Mouse (Mus musculus) forebrain, embryonic 10.5 days (tissue): ENCODE measurements around the gene Dtx3. TPM values are rescaled to one million over a fixed set of nuclear protein-coding genes. Genes with fewer than 3 reads are reported as not detected.

Experiments
- DNase-seq: peaks from one replicate; pipeline ENCODE4 v3.0.0-alpha.2; 2017; ENCODE audit warnings: low spot score; ENCODE audit errors: extremely low spot score
- H3K27ac ChIP-seq: fragments of 300-500 bp; sonication (generic); 2 replicates; pipeline ENCODE4 v1.5.1; 2016; ENCODE audit warnings: mild to moderate bottlenecking
- H3K27me3 ChIP-seq: fragments of 300-500 bp; sonication (generic); 2 replicates; pipeline ENCODE4 v1.6.1; 2016; ENCODE audit warnings: mild to moderate bottlenecking; ENCODE audit not compliant: poor library complexity, severe bottlenecking
- H3K36me3 ChIP-seq: fragments of 300-500 bp; sonication (generic); replicated peaks from 2 replicates; pipeline ENCODE4 v1.6.1; 2016; ENCODE audit warnings: mild to moderate bottlenecking, moderate library complexity
- H3K4me1 ChIP-seq: fragments of 300-500 bp; sonication (generic); 2 replicates; pipeline ENCODE4 v1.6.1; 2016
- H3K4me3 ChIP-seq: fragments of 300-500 bp; sonication (generic); 2 replicates; pipeline ENCODE4 v1.5.1; 2016; ENCODE audit warnings: mild to moderate bottlenecking, moderate library complexity
- H3K9me3 ChIP-seq: fragments of 300-500 bp; sonication (generic); 2 replicates; pipeline ENCODE4 v1.6.1; 2016; ENCODE audit warnings: mild to moderate bottlenecking, moderate library complexity
- WGBS: fragments of 180-500 bp; shearing (Covaris S2); methylation state at CpG from one replicate; pipeline ENCODE4 v1.1.7; 2016; 5-methylcytosine and 5-hydroxymethylcytosine counted together
- polyA plus RNA-seq: library from polyadenylated mRNA; unstranded; fragments of >200 nt; fragmentation: Nextera tagmentation; extraction: Ambion mirVana; gene quantifications from 2 replicates; pipeline ENCODE4 v1.2.1, GENCODE M21; 2016

Dtx3 gene
- polyA plus RNA-seq, 1 experiment from 2014 or later: 106 TPM

- Histone ChIP-seq H3K36me3 (no peaks in the 10 kb centered on the region), H3K27me3 (no peaks in the 10 kb centered on the region), H3K4me3 (no peak overlapping the region), H3K4me1 (no peaks in the 10 kb centered on the region), H3K9me3 (no peaks in the 10 kb centered on the region), H3K27ac (no peak overlapping the region)
- no peak for DNase-seq
These were observed 21.6 kb upstream of the Dtx3 start for GRCm38 (mm10) chr10:127217177-127217576.

- Histone ChIP-seq H3K9me3 (no peaks in the 10 kb centered on the region), H3K36me3 (no peaks in the 10 kb centered on the region), H3K27me3 (no peaks in the 10 kb centered on the region), H3K27ac (no peak overlapping the region), H3K4me3 (no peak overlapping the region), H3K4me1 (0 out of 2 replicates have a peak, but pooled peaks cover 5% of the 10 kb centered on the region)
- WGBS: 96% methylated on average over 11 of the region's 11 CpGs
- DNase-seq: no peak
These were observed 20.9 kb upstream of the Dtx3 start for GRCm38 (mm10) chr10:127216456-127216855.

GRCm38 (mm10) chr10:127214422-127214803 lies 18.9 kb upstream of the Dtx3 start:
- 0 out of 2 replicates have a peak, but pooled peaks cover 4% of the 10 kb centered on the region for H3K27me3 ChIP-seq
- no peak overlapping the region for H3K4me3 ChIP-seq
- no peaks in the 10 kb centered on the region for H3K36me3 ChIP-seq
- H3K27ac ChIP-seq: no peak overlapping the region
- peaks cover 24% of the 10 kb centered on the region for H3K4me1 ChIP-seq
- 66% methylated on average over 1 of the region's 1 CpGs for WGBS
- H3K9me3 ChIP-seq: no peaks in the 10 kb centered on the region
- DNase-seq: no peak

- H3K4me1 ChIP-seq: peaks cover 27% of the 10 kb centered on the region
- DNase-seq: no peak
- 86% methylated on average over 13 of the region's 13 CpGs for WGBS
- no peak overlapping the region for H3K27ac ChIP-seq
- H3K4me3 ChIP-seq: no peak overlapping the region
- H3K36me3 ChIP-seq: peaks cover under 1% of the 10 kb centered on the region; the same call in 1 of the 2 replicates
- H3K27me3 ChIP-seq: 0 out of 2 replicates have a peak, but pooled peaks cover 4% of the 10 kb centered on the region
- no peaks in the 10 kb centered on the region for H3K9me3 ChIP-seq
These were observed 18.3 kb upstream of the Dtx3 start for GRCm38 (mm10) chr10:127213704-127214421.

- 0 out of 2 replicates have a peak, but pooled peaks cover 4% of the 10 kb centered on the region for H3K27me3 ChIP-seq
- no peaks in the 10 kb centered on the region for H3K9me3 ChIP-seq
- no peak overlapping the region for H3K4me3 ChIP-seq
- DNase-seq: no peak
- H3K27ac ChIP-seq: no peak overlapping the region
- 92% methylated on average over 8 of the region's 8 CpGs for WGBS
- H3K4me1 ChIP-seq: peaks cover 27% of the 10 kb centered on the region
- peaks cover 6% of the 10 kb centered on the region for H3K36me3 ChIP-seq
These were observed 17.7 kb upstream of the Dtx3 start for GRCm38 (mm10) chr10:127213272-127213671.

- Histone ChIP-seq H3K4me1 (peaks cover 27% of the 10 kb centered on the region), H3K36me3 (peaks cover 25% of the 10 kb centered on the region), H3K27me3 (0 out of 2 replicates have a peak, but pooled peaks cover 4% of the 10 kb centered on the region), H3K9me3 (no peaks in the 10 kb centered on the region), H3K27ac (peak within 1 kb of the TSS; percentile 85), H3K4me3 (peak within 1 kb of the TSS; percentile 93)
- DNase-seq: peak; percentile 88
- under 1% methylated on average over 47 of the region's 47 CpGs for WGBS
These were observed 15.9 kb upstream of the Dtx3 start, which contains the start of gene Pip4k2c for GRCm38 (mm10) chr10:127211414-127211854. Gene Pip4k2c, minus strand, starts transcription at chr10:127211585.

- Histone ChIP-seq H3K4me1 (peaks cover 27% of the 10 kb centered on the region), H3K4me3 (peak overlapping the region; percentile 93), H3K36me3 (peaks cover 29% of the 10 kb centered on the region), H3K27me3 (0 out of 2 replicates have a peak, but pooled peaks cover 4% of the 10 kb centered on the region), H3K9me3 (no peaks in the 10 kb centered on the region), H3K27ac (peak overlapping the region; percentile 85)
- DNase-seq: peak; percentile 26
- under 1% methylated on average over 25 of the region's 25 CpGs for WGBS
These were observed 15.5 kb upstream of the Dtx3 start for GRCm38 (mm10) chr10:127210961-127211405.

- no peaks in the 10 kb centered on the region for H3K9me3 ChIP-seq
- peaks cover 27% of the 10 kb centered on the region for H3K4me1 ChIP-seq
- 0 out of 2 replicates have a peak, but pooled peaks cover 4% of the 10 kb centered on the region for H3K27me3 ChIP-seq
- WGBS: 88% methylated on average over 13 of the region's 13 CpGs
- no peak overlapping the region for H3K27ac ChIP-seq
- peaks cover 39% of the 10 kb centered on the region for H3K36me3 ChIP-seq
- H3K4me3 ChIP-seq: peak overlapping the region; percentile 93
- no peak for DNase-seq
These were observed 14.5 kb upstream of the Dtx3 start for GRCm38 (mm10) chr10:127209928-127210570.

- H3K9me3 ChIP-seq: no peaks in the 10 kb centered on the region
- H3K27ac ChIP-seq: no peak overlapping the region
- H3K36me3 ChIP-seq: peaks cover 49% of the 10 kb centered on the region
- peaks cover 27% of the 10 kb centered on the region for H3K4me1 ChIP-seq
- H3K4me3 ChIP-seq: no peak overlapping the region
- H3K27me3 ChIP-seq: 0 out of 2 replicates have a peak, but pooled peaks cover 4% of the 10 kb centered on the region
- no peak for DNase-seq
- WGBS: 91% methylated on average over 4 of the region's 4 CpGs
These were observed 13.4 kb upstream of the Dtx3 start for GRCm38 (mm10) chr10:127208921-127209320.

GRCm38 (mm10) chr10:127205373-127205772 lies 9.8 kb upstream of the Dtx3 start:
- no peak overlapping the region for H3K27ac ChIP-seq
- H3K9me3 ChIP-seq: no peaks in the 10 kb centered on the region
- DNase-seq: no peak
- 90% methylated on average over 10 of the region's 10 CpGs for WGBS
- 0 out of 2 replicates have a peak, but pooled peaks cover 2% of the 10 kb centered on the region for H3K27me3 ChIP-seq
- H3K4me3 ChIP-seq: no peak overlapping the region
- H3K36me3 ChIP-seq: peaks cover 84% of the 10 kb centered on the region
- H3K4me1 ChIP-seq: peaks cover 12% of the 10 kb centered on the region

- no peak for DNase-seq
- no peaks in the 10 kb centered on the region for H3K27me3 ChIP-seq
- H3K9me3 ChIP-seq: no peaks in the 10 kb centered on the region
- H3K36me3 ChIP-seq: peaks cover 92% of the 10 kb centered on the region
- no peak overlapping the region for H3K27ac ChIP-seq
- WGBS: 91% methylated on average over 5 of the region's 5 CpGs
- no peak overlapping the region for H3K4me3 ChIP-seq
- H3K4me1 ChIP-seq: peaks cover 4% of the 10 kb centered on the region
These were observed 9.1 kb upstream of the Dtx3 start for GRCm38 (mm10) chr10:127204589-127204988.

- H3K36me3 ChIP-seq: peaks cover 98% of the 10 kb centered on the region
- H3K4me3 ChIP-seq: no peak overlapping the region
- no peak overlapping the region for H3K27ac ChIP-seq
- 89% methylated on average over 3 of the region's 3 CpGs for WGBS
- no peaks in the 10 kb centered on the region for H3K9me3 ChIP-seq
- no peaks in the 10 kb centered on the region for H3K27me3 ChIP-seq
- H3K4me1 ChIP-seq: no peaks in the 10 kb centered on the region
- DNase-seq: no peak
These were observed 7.6 kb upstream of the Dtx3 start for GRCm38 (mm10) chr10:127203106-127203505.

- H3K27ac ChIP-seq: no peak overlapping the region
- H3K27me3 ChIP-seq: no peaks in the 10 kb centered on the region
- DNase-seq: no peak
- H3K4me3 ChIP-seq: no peak overlapping the region
- peaks cover 19% of the 10 kb centered on the region for H3K4me1 ChIP-seq
- H3K9me3 ChIP-seq: no peaks in the 10 kb centered on the region
- WGBS: 86% methylated on average over 8 of the region's 8 CpGs
- peaks cover 80% of the 10 kb centered on the region for H3K36me3 ChIP-seq
These were observed 4.8 kb upstream of the Dtx3 start for GRCm38 (mm10) chr10:127200279-127200678.
